ENCODE assay signal across 9 mouse cellular contexts in genomic region chr1:93071487-93071971, GRCm38 (mm10). TPM values are rescaled to one million over a fixed set of nuclear protein-coding genes. Genes with fewer than 3 reads are reported as not detected.
A peak's percentile ranks its signal among the peaks of the same experiment; 100 is the strongest.
DNase-seq lines count a peak whose midpoint lies in the region; ATAC-seq and TF ChIP-seq lines count a peak whose summit lies in the region.
"Had no signal": no experiment of that assay in that cellular context is flagged by ENCODE, and none has a peak within 500 bp of the region (broad histone marks: within the 10 kb centered on the region; RNA-seq: fewer than 3 reads in every experiment).

No protein-coding gene starts in this region.

- H3K79me2 ChIP-seq in macrophage (ENCODE audit: inconsistent target) = no peaks in the 10 kb centered on the region

- no peak overlapping the region for H3K4me2 ChIP-seq in kidney, postnatal 0 days (ENCODE audit: low read length)
- H3K4me2 ChIP-seq in forebrain, embryonic 16.5 days (ENCODE audit: low read length) = no peak overlapping the region

- H3K4me3 ChIP-seq in kidney, postnatal 0 days (replicated peaks; ENCODE audit: low read depth, low read length) = no peak overlapping the region
- no peak overlapping the region for H3K4me3 ChIP-seq in bone marrow, adult 2 months (replicated peaks; ENCODE audit: control insufficient read depth, low read depth, low read length)
- no peak overlapping the region for H3K4me3 ChIP-seq in forebrain, embryonic 16.5 days (replicated peaks; ENCODE audit: low read length)
- no peak overlapping the region for H3K4me3 ChIP-seq in macrophage (ENCODE audit: inconsistent target)
- H3K4me3 ChIP-seq: erythroblast, embryonic 14.5 days had no signal

- TF ChIP-seq POLR2A in bone marrow, adult 2 months (IDR thresholded peaks at IDR 0.05; ENCODE audit: borderline replicate concordance, control insufficient read depth, low read depth, low read length) = no peak

- no peak for TF ChIP-seq CTCF in kidney, postnatal 0 days (IDR thresholded peaks at IDR 0.05; ENCODE audit: low read depth)
- no peak for TF ChIP-seq CTCF in bone marrow, adult 2 months (IDR thresholded peaks at IDR 0.05; ENCODE audit: control insufficient read depth, insufficient read depth, low read length)

- no peaks in the 10 kb centered on the region for H3K27me3 ChIP-seq in kidney, postnatal 0 days (ENCODE audit: insufficient read depth, low read length)
- no peaks in the 10 kb centered on the region for H3K27me3 ChIP-seq in forebrain, embryonic 16.5 days (replicated peaks; ENCODE audit: control insufficient read depth, insufficient read depth, low read length)

- DNase-seq in kidney, postnatal 0 days (ENCODE audit: low spot score) = peak; percentile 15
- DNase-seq in kidney, postnatal 25 days = no peak
- no peak for DNase-seq in adrenal gland, adult (ENCODE audit: inconsistent age in 2 of 2, low spot score in 1 of 2)
- no peak for DNase-seq in heart, postnatal 4 days

- no peaks in the 10 kb centered on the region for H3K4me1 ChIP-seq in kidney, postnatal 0 days (replicated peaks; ENCODE audit: insufficient read depth, low read length)
- H3K4me1 ChIP-seq in bone marrow, adult 2 months (ENCODE audit: control insufficient read depth, insufficient read depth, low read length) = peaks cover 1% of the 10 kb centered on the region; the same call in 1 of the 2 replicates
- peaks cover 17% of the 10 kb centered on the region for H3K4me1 ChIP-seq in forebrain, embryonic 16.5 days (replicated peaks; ENCODE audit: control insufficient read depth, insufficient read depth, low read length)

- no peak overlapping the region for H3K9ac ChIP-seq in kidney, postnatal 0 days (ENCODE audit: low read depth, low read length)
- H3K9ac ChIP-seq in forebrain, embryonic 16.5 days (replicated peaks; ENCODE audit: low read depth, low read length) = no peak overlapping the region

- H3K27ac ChIP-seq in kidney, postnatal 0 days = no peak overlapping the region
- peak overlapping the region; percentile 46; the same call in 1 of the 2 replicates for H3K27ac ChIP-seq in bone marrow, adult 2 months (ENCODE audit: control insufficient read depth, insufficient read depth, low read depth, low read length, poor library complexity)
- H3K27ac ChIP-seq in forebrain, embryonic 16.5 days (ENCODE audit: low read length) = peak overlapping the region; percentile 7
- peak overlapping the region; percentile 62 for H3K27ac ChIP-seq in macrophage

- H3K36me3 ChIP-seq in kidney, postnatal 0 days (ENCODE audit: insufficient read depth, low read length) = no peaks in the 10 kb centered on the region
- H3K36me3 ChIP-seq in forebrain, embryonic 16.5 days (ENCODE audit: control insufficient read depth, insufficient read depth) = peaks cover 58% of the 10 kb centered on the region
- H3K36me3 ChIP-seq in macrophage (ENCODE audit: inconsistent target) = no peaks in the 10 kb centered on the region

- no peaks in the 10 kb centered on the region for H3K9me3 ChIP-seq in kidney, postnatal 0 days (replicated peaks; ENCODE audit: low read length)
- no peaks in the 10 kb centered on the region for H3K9me3 ChIP-seq in forebrain, embryonic 16.5 days (ENCODE audit: control insufficient read depth, low read length)

- no peak for ATAC-seq in kidney, postnatal 0 days (replicated peaks; ENCODE audit: low FRiP score, low read depth)
- ATAC-seq in forebrain, embryonic 16.5 days = peak; percentile 83
- no peak for ATAC-seq in activated CD4-positive, CD25-positive, alpha-beta regulatory T cell, adult 4 months

- 51% methylated on average over 18 of the region's 18 CpGs for WGBS in kidney, postnatal 0 days
- WGBS in bone marrow, adult 2 months = 9% methylated on average over 18 of the region's 18 CpGs
- WGBS in forebrain, embryonic 16.5 days = 40% methylated on average over 18 of the region's 18 CpGs
- 4% methylated on average over 18 of the region's 18 CpGs for WGBS in macrophage (ENCODE audit: missing documents)

RNA-seq across cellular contexts. Expression of gene Kif1a, which starts 30.2 kb away (rescaled TPM):
- 3.7 and 4.8 TPM in 2 replicates for polyA plus RNA-seq in kidney, postnatal 0 days (2015; fragmentation: Nextera tagmentation; extraction: Ambion mirVana)
- polyA plus RNA-seq in bone marrow, adult 2 months (2011; ENCODE audit: insufficient read depth, insufficient read length, low replicate concordance, missing spikeins) = 0.13 and 2.2 TPM in 2 replicates
- polyA plus RNA-seq in forebrain, embryonic 16.5 days (2015; fragmentation: Nextera tagmentation; extraction: Ambion mirVana) = 322 and 396 TPM in 2 replicates
- 1 to 10 TPM in 25 of 26 experiments, under 1 TPM in 1; 1.00 to 7.3 (median 2.5) TPM for total RNA-seq in macrophage (2018; cell fraction: chromatin; rRNA removed)
- total RNA-seq in macrophage (2018; cell fraction: cytosol; rRNA removed) = under 1 TPM; 0.26 to 0.88 (median 0.47) TPM
- total RNA-seq in macrophage (2018; cell fraction: nucleus; rRNA removed) = 1 to 10 TPM in 12 of 26 experiments, under 1 TPM in 14; 0.34 to 4.8 (median 0.98) TPM
- polyA plus RNA-seq in macrophage (2018) = 0.25 to 2.8 TPM (median 0.27 TPM) in 3 replicates
- polyA plus RNA-seq in activated CD4-positive, CD25-positive, alpha-beta regulatory T cell, adult 4 months (2017; shearing (Covaris generic)) = not detected
- 1 to 10 TPM; 6.2 to 7.5 TPM for total RNA-seq in heart, postnatal 4 days (2021)

Comparison
In these comparisons a context has a peak if more than half of its experiments do, and no peak if none do; other contexts are left out.
1. RNA of gene Kif1a, which starts 30.2 kb away (polyA plus RNA-seq): 322 to 396 TPM in forebrain, embryonic 16.5 days; 3.7 to 4.8 TPM in kidney, postnatal 0 days, 0.25 to 2.8 TPM in macrophage, 0.13 to 2.2 TPM in bone marrow, adult 2 months and not detected in activated CD4-positive, CD25-positive, alpha-beta regulatory T cell, adult 4 months; every median in the first group is over 10 times any median in the second.